Mouse (Mus musculus): Measurements from ENCODE around the gene Gm5475.
A peak's percentile ranks its signal among the peaks of the same experiment; 100 is the strongest.
"Not testable (repeated sequence)": the region's sequence is repeated elsewhere in the genome, so short reads cannot be mapped to it uniquely, and the experiment has no call there.

The Gm5475 gene

DNA sequence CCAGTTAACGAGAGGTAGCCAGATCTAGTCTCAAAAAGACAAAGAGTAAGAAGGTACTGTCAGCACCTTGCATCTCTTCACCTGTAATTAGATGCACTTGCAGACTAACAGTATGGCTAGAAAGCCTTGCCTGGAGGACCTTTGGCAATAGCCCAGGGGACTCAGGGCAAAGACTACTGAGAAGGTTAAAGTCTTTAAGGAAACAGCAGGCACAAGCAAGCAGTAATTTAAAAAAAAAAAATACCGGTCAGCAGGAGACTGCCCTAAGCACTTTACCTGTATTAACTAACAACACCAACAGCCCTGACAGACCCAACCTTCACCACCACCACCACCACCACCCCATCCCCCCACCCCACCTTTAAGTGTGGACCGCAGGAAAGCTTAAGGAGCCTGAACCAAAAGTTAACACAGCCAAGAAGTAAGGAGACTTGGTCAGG, at the start of gene Gm5475:
Gm5475 (plus strand) TSS at position 390 of the 440 bp plus-strand sequence.
- DNase-seq: peak; percentile 85

GRCm38 (mm10) chr15:100375066-100375465, 46.9 kb upstream of the Gm5475 start:
- DNase-seq: peak; percentile 76

- DNase-seq: not testable (repeated sequence)
These were observed 44.0 kb upstream of the Gm5475 start for GRCm38 (mm10) chr15:100377847-100378505.

GRCm38 (mm10) chr15:100379658-100380057, 42.3 kb upstream of the Gm5475 start:
- no peak for DNase-seq

DNA sequence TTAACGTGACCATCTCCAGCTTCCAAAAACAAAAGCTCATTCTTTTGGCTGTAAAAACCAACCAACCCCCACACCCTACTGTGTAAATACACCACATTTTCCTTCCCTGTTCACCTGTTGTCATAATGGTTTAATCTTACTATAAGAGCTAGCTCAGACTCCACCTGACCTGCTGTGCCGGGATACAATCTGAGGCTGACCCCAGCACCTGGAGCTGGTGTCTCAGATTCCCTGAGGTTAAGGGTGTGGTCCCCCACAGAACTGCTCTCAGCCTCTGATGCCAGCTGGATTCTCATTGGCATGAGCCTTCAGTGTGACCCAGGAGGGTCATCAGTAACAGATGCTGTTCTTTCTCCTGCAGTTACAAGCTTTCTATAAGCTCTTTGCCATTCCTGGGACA, 41.8 kb upstream of the Gm5475 start:
- no peak for DNase-seq

- no peak for DNase-seq
These were observed 36.2 kb upstream of the Gm5475 start for GRCm38 (mm10) chr15:100385705-100386104.

DNA sequence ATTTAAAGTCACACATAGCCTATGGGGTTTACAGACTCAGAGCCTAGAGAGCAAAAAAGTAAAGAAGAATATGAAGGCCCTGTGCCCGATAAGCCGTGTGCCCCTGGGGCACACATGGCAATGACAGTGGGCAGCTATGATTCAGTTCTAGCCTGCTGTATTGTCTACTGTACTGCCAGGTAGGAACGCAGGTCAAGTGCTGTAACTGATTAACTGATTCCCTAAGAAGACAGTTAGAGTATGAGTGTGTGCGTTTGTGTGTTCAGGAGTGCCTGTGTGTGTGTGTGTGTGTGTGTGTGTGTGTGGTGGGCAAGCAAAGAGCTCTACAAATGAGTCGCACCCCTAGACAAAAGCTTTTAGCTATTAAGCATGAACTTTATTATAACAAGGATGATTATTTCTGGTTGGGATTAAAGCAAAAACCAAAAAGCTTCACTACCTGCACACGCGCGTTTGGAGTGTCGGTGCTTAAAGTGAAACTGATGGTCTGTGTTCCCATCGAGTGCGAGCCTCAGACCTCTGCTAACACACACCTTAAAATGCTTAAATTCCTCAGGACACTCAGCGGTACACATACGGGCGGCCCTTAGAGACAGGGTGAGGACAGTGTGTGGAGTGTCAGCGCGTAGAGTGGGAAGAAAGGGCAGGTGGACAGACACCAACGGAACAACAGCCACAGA, 34.3 kb upstream of the Gm5475 start:
- DNase-seq: no peak

DNA sequence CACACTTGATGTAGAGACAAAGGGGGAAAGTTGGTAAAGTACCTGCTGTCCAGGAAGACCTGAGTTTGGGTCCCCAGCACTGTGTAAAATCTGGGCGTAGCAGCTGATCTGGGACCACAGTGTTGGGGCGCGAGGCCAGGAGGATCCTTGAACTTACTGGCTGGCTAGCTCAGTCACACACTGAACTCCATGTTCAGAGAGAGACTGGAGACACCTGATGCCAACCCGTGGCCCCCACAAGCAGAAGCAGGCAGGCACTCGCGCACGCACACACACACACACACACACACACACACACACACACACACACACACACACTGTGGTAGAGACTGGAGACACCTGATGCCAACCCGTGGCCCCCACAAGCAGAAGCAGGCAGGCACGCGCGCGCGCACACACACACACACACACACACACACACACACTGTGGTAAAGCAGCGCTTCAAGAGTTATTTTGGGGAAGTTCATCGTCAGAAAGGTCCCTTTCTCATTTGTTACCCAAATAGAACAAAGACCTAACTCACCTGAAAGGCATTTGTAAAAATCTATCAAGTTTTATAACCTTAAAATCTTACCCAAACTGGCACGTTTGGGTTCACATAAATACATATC, 33.6 kb upstream of the Gm5475 start:
- DNase-seq: no peak

- DNase-seq: no peak
These were observed 33.1 kb upstream of the Gm5475 start for GRCm38 (mm10) chr15:100388886-100389285.

DNA sequence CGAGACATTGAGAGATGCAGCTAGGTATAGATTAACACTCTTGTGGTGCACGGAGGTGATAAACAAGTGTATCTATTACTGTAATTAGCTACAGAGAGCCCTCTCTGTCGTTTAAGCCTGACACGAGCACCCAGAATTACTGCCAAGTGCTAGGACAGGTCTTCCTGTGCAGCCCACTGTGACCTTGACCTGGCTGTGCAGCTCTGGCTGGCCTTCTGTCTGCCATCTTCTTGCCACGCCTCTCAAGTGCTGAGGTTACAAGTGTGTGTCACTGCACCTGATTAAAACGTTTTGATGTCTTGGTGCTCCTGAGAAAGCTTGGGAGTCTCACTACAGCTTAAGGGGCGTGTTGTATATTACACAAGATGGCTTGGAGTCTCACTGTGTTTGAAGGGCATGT, 30.9 kb upstream of the Gm5475 start:
- no peak for DNase-seq

- DNase-seq: no peak
These were observed 30.3 kb upstream of the Gm5475 start for GRCm38 (mm10) chr15:100391599-100391998.

DNA sequence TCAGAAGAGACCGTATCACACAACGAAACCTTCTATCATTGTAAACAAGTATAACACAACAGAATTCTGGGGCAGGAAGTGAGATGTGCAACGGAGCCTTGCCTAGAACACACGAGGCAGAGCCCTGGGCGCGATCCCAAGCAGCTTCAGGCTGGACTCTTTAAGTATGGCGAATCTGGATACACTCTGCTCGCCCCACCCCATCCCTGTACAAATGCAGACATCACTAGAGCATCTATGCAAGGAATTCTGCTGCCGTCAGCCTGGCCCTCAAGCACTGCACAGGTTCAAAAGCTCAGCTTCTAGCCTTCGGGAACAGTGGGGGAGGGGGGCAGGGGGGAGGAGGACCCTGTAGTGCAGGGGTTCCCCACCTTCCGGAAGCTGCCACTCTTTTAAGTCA, 28.9 kb upstream of the Gm5475 start:
- no peak for DNase-seq

- DNase-seq: no peak
These were observed 26.4 kb upstream of the Gm5475 start for GRCm38 (mm10) chr15:100395561-100395960.

- DNase-seq: peak; percentile 82
These were observed 21.2 kb upstream of the Gm5475 start for GRCm38 (mm10) chr15:100400592-100401250.

GRCm38 (mm10) chr15:100401811-100402210, 20.1 kb upstream of the Gm5475 start:
- no peak for DNase-seq

GRCm38 (mm10) chr15:100402347-100402746, 19.6 kb upstream of the Gm5475 start:
- no peak for DNase-seq

- no peak for DNase-seq
These were observed 19.1 kb upstream of the Gm5475 start for GRCm38 (mm10) chr15:100402798-100403197.

- peak; percentile 76 for DNase-seq
These were observed 18.5 kb upstream of the Gm5475 start for GRCm38 (mm10) chr15:100403318-100404000.

- DNase-seq: peak; percentile 42
These were observed 15.9 kb upstream of the Gm5475 start for GRCm38 (mm10) chr15:100406088-100406487.

DNA sequence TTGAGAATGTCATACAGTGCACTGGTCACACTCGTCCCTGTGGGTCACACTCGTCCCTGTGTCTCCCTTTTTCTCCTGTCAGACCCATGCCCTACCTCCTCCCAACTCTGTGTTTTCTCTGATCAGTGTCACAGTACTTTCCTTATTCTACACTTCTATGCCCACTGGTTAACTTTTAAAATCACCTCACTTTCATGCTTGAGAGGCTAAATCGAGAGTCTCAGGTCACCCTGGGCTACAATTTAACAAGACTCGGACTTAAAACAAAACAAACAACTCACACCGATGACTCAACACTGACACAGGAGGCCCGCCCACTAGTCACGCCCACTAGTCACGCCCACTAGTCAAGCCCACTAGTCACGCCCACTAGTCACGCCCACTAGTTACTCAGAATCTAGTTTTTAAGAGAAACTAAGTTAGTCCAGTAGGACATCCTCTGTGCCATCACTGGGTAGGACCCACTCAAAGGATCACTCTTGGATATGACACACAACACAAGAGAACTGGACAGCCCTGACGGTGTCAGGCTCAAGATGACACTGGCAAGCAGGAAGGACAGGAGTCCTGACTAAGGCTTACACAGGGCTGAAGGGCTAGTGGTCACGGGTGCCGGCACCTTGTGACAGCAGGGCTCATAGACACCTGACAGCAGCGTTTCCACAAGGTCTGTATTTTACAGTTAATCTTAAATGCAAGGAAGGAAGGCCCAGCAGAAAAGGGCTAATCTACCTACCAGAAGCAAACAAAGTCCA, 10.9 kb upstream of the Gm5475 start:
- peak; percentile 88 for DNase-seq

- DNase-seq: no peak
These were observed 10.2 kb upstream of the Gm5475 start for GRCm38 (mm10) chr15:100411731-100412130.

- DNase-seq: no peak
These were observed 8.6 kb upstream of the Gm5475 start for GRCm38 (mm10) chr15:100413306-100413705.

Data from kidney, postnatal 14 days (tissue).